Mouse (Mus musculus) adrenal gland, postnatal 14 days (tissue): ENCODE results near the gene 4930518I15Rik. TPM values are rescaled to one million over a fixed set of nuclear protein-coding genes. Genes with fewer than 3 reads are reported as not detected.
A peak's percentile ranks its signal among the peaks of the same experiment; 100 is the strongest.
"Not testable (repeated sequence)": the region's sequence is repeated elsewhere in the genome, so short reads cannot be mapped to it uniquely, and the experiment has no call there.

Source experiments
- DNase-seq: peaks from one replicate; pipeline ENCODE4 v3.0.0; 2021; ENCODE audit warnings: mixed read lengths
- total RNA-seq: library from RNA; stranded (reverse); gene quantifications from 2 replicates; pipeline ENCODE4 v1.2.3, GENCODE M21; 2021

The 4930518I15Rik gene
- total RNA-seq, 1 experiment from 2014 or later, result 2.8 TPM

GRCm38 (mm10) chr2:156843331-156843730 is 14.4 kb downstream of the 4930518I15Rik start:
- DNase-seq, result no peak

GRCm38 (mm10) chr2:156842711-156843110 is 15.0 kb downstream of the 4930518I15Rik start:
- no peak for DNase-seq

- DNase-seq, result peak; percentile 76
Observed at GRCm38 (mm10) chr2:156841841-156842706, 15.7 kb downstream of the 4930518I15Rik start.

GRCm38 (mm10) chr2:156841028-156841840 is 16.5 kb downstream of the 4930518I15Rik start:
- DNase-seq, result peak; percentile 82

- peak; percentile 60 for DNase-seq
Observed at GRCm38 (mm10) chr2:156840301-156841027, 17.3 kb downstream of the 4930518I15Rik start.

- DNase-seq, result peak; percentile 85
Observed at GRCm38 (mm10) chr2:156839319-156840191, 18.2 kb downstream of the 4930518I15Rik start, which contains the start of gene Tgif2. Tgif2 (plus strand) TSS chr2:156840007.

GRCm38 (mm10) chr2:156838839-156839238 is 18.9 kb downstream of the 4930518I15Rik start:
- no peak for DNase-seq

- no peak for DNase-seq
Observed at GRCm38 (mm10) chr2:156834336-156834735, 23.4 kb downstream of the 4930518I15Rik start.

- DNase-seq, result not testable (repeated sequence)
Observed at GRCm38 (mm10) chr2:156825128-156825527, 32.6 kb downstream of the 4930518I15Rik start.

- no peak for DNase-seq
Observed at GRCm38 (mm10) chr2:156816116-156816515, 41.6 kb downstream of the 4930518I15Rik start.

GRCm38 (mm10) chr2:156815412-156815811 is 42.3 kb downstream of the 4930518I15Rik start:
- no peak for DNase-seq

GRCm38 (mm10) chr2:156814893-156815292 is 42.9 kb downstream of the 4930518I15Rik start:
- no peak for DNase-seq

- DNase-seq, result peak; percentile 46
Observed at GRCm38 (mm10) chr2:156814344-156814801, 43.4 kb downstream of the 4930518I15Rik start.

- DNase-seq, result no peak
Observed at GRCm38 (mm10) chr2:156811556-156811955, 46.2 kb downstream of the 4930518I15Rik start.

- DNase-seq, result no peak
Observed at GRCm38 (mm10) chr2:156810716-156811115, 47.0 kb downstream of the 4930518I15Rik start.

- DNase-seq, result peak; percentile 70
Observed at GRCm38 (mm10) chr2:156809579-156809978, 48.2 kb downstream of the 4930518I15Rik start.

GRCm38 (mm10) chr2:156806886-156807285 is 50.9 kb downstream of the 4930518I15Rik start:
- DNase-seq, result no peak
